Mouse (Mus musculus) testis, adult 2 months (tissue): ENCODE results near the gene 6030408B16Rik. TPM values are rescaled to one million over a fixed set of nuclear protein-coding genes. Genes with fewer than 3 reads are reported as not detected.
A peak's percentile ranks its signal among the peaks of the same experiment; 100 is the strongest.

Experiments
- H3K27ac ChIP-seq: fragments of 200-500 bp; 2 replicates; pipeline ENCODE4 v1.5.1; 2012; ENCODE audit warnings: low read depth, low read length; ENCODE audit not compliant: control insufficient read depth, insufficient read depth
- H3K27me3 ChIP-seq: fragments of 200-500 bp; 2 replicates; pipeline ENCODE4 v1.6.1; 2012; ENCODE audit warnings: mild to moderate bottlenecking, low read length, moderate library complexity; ENCODE audit not compliant: control insufficient read depth, insufficient read depth
- H3K36me3 ChIP-seq: fragments of 200-500 bp; 2 replicates; pipeline ENCODE4 v1.6.1; 2012; ENCODE audit warnings: mild to moderate bottlenecking, low read length; ENCODE audit not compliant: control insufficient read depth, insufficient read depth
- H3K4me1 ChIP-seq: fragments of 200-500 bp; 2 replicates; pipeline ENCODE4 v1.6.1; 2012; ENCODE audit warnings: low read length; ENCODE audit not compliant: control insufficient read depth, insufficient read depth
- H3K4me3 ChIP-seq: fragments of 200-500 bp; 2 replicates; pipeline ENCODE4 v1.5.1; 2012; ENCODE audit warnings: low read depth, mild to moderate bottlenecking, low read length, moderate library complexity, mixed read lengths; ENCODE audit not compliant: control insufficient read depth
- CTCF ChIP-seq: fragments of 200-500 bp; IDR thresholded peaks from 2 replicates; pipeline ENCODE4 v1.5.1; 2012; ENCODE audit warnings: low read depth, mild to moderate bottlenecking, inconsistent platforms, low read length, moderate library complexity; ENCODE audit not compliant: control insufficient read depth, insufficient read depth, insufficient replicate concordance
- POLR2A ChIP-seq: fragments of 200-500 bp; IDR thresholded peaks from 2 replicates; pipeline ENCODE4 v1.6.1; 2012; ENCODE audit warnings: low read depth, mild to moderate bottlenecking, inconsistent platforms, low read length, moderate library complexity; ENCODE audit not compliant: control insufficient read depth
- polyA plus RNA-seq: library from polyadenylated mRNA; depleted of rRNA; stranded (reverse); fragments of >200 nt; gene quantifications from 2 replicates; pipeline ENCODE4 v1.2.3, GENCODE M21; 2012

Gene 6030408B16Rik
- polyA plus RNA-seq, 1 experiment, result 10.4 TPM

DNA sequence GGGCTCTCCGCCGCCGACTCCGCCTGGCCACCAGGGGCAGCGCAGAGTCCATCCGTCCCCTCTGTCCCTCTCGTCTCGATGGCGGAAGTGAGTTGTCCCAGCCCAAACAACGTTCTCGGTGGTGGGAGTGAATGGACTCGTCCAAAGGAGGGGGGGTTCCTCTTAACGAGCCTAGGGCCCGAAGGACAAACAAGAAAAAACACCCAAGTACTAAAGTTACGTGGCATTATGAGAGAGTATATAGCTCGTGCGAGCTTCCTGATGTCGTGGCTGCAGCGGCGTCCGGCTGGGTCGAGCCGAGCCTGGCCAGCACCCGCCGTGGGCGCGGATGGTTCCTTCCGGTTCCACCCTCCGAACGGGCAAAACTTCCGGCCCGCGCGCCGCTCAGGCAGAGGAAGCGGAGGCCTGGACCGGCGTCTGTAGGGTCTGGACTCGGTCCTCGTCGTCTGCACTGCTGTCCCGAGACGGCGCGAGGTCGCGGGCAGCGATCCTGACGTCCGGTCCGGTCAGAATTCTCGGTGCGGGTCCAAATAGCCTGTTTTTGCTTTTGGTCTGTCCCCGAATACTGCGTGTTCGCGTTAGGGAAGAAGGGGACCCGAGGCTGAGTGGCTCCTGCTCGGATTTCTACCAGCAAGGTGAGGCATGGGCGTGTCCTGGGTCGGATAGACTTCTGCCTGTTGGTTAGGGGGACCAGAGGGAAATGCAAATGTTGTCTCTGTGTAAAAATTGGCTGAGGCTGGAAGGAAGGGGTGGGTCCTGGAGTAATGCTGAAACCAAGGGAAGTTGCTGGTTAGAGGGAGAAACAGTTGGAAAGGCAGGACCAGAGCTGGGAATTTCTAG is 8.9 kb upstream of the 6030408B16Rik start, which contains the start of gene Atg101:
Gene Atg101, plus strand, starts transcription at position 362 of the 840 bp plus-strand sequence.
- Histone ChIP-seq H3K4me1 (peaks cover 5% of the 10 kb centered on the region), H3K36me3 (peaks cover 2% of the 10 kb centered on the region), H3K4me3 (peak within 1 kb of the TSS; percentile 95), H3K27ac (peak within 1 kb of the TSS; percentile 86), H3K27me3 (no peaks in the 10 kb centered on the region)
- TF ChIP-seq CTCF, result peak; percentile 96
- TF ChIP-seq POLR2A, result peak; percentile 91

- Histone ChIP-seq H3K27me3 (no peaks in the 10 kb centered on the region), H3K36me3 (peaks cover 2% of the 10 kb centered on the region), H3K4me1 (peaks cover 5% of the 10 kb centered on the region), H3K27ac (no peak overlapping the region), H3K4me3 (no peak overlapping the region)
- TF ChIP-seq CTCF (peak; percentile 53; the same call in 1 of the 2 replicates), POLR2A (no peak)
Observed at GRCm38 (mm10) chr15:101286129-101286770, 6.8 kb upstream of the 6030408B16Rik start.

GRCm38 (mm10) chr15:101287361-101287760 is 5.7 kb upstream of the 6030408B16Rik start:
- Histone ChIP-seq H3K36me3 (peaks cover 2% of the 10 kb centered on the region), H3K27me3 (no peaks in the 10 kb centered on the region)

DNA sequence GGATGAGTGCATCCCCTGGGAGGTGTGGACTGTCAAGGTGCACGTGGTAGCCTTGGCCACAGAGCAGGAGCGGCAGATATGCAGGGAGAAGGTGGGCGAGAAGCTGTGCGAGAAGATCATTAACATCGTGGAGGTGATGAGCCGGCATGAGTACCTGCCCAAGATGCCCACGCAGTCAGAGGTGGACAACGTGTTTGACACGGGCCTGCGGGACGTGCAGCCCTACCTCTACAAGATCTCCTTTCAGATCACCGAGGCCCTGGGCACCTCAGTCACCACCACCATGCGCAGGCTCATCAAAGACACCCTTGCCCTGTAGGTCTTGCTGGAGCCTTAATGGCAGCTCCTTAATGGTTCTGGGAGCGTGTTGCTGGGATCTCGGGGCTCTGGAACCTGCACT is 2.7 kb upstream of the 6030408B16Rik start:
- Histone ChIP-seq H3K4me1 (no peaks in the 10 kb centered on the region), H3K36me3 (peaks cover 2% of the 10 kb centered on the region), H3K27me3 (no peaks in the 10 kb centered on the region), H3K4me3 (no peak overlapping the region), H3K27ac (no peak overlapping the region)
- TF ChIP-seq POLR2A (no peak), CTCF (no peak)

More at GRCm38 (mm10) chr15:101287361-101287760, 5.7 kb upstream of the 6030408B16Rik start:
- no peak overlapping the region for H3K27ac ChIP-seq
- TF ChIP-seq CTCF, result no peak
- no peak for TF ChIP-seq POLR2A
- no peak overlapping the region for H3K4me3 ChIP-seq
- H3K4me1 ChIP-seq, result peaks cover 5% of the 10 kb centered on the region

DNA sequence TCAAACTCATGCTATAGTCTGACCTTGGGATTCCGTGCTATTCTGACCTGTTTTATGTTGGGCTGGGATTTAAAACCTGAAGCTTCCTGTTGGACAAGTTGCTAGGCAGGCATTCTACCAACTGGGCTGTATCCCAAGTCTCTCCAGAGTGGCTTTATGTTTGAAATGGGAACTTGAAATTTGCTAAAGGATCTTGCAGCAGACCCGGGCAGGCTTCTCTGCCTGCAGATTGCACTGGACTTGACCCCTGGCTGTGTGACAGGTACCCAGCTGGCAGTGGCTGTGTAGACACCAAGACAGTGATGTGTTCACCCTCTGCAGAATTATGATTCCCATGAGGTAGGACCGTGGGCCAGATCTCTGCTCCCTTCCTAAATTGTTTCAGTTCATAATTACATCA is 1.0 kb upstream of the 6030408B16Rik start:
- no peak overlapping the region for H3K27ac ChIP-seq
- H3K4me1 ChIP-seq, result no peaks in the 10 kb centered on the region
- no peak overlapping the region for H3K4me3 ChIP-seq
- peaks cover 2% of the 10 kb centered on the region for H3K36me3 ChIP-seq
- H3K27me3 ChIP-seq, result no peaks in the 10 kb centered on the region
- TF ChIP-seq POLR2A (no peak), CTCF (no peak)

GRCm38 (mm10) chr15:101294028-101294894 is 1.2 kb downstream of the 6030408B16Rik start:
- peaks cover 1% of the 10 kb centered on the region for H3K4me1 ChIP-seq
- peak overlapping the region; percentile 62 for H3K4me3 ChIP-seq
- TF ChIP-seq CTCF, result no peak
- no peaks in the 10 kb centered on the region for H3K36me3 ChIP-seq
- peak overlapping the region; percentile 72 for H3K27ac ChIP-seq
- H3K27me3 ChIP-seq, result no peaks in the 10 kb centered on the region
